Mouse (Mus musculus) C2C12 (cell line): ENCODE results near the gene Rbm34. TPM values are rescaled to one million over a fixed set of nuclear protein-coding genes. Genes with fewer than 3 reads are reported as not detected.

Source experiments
- H3K27me3 ChIP-seq: one replicate; pipeline ENCODE4 v1.6.1; 2011; ENCODE audit not compliant: control insufficient read depth, insufficient read depth, insufficient read length
- H3K36me3 ChIP-seq: one replicate; pipeline ENCODE4 v1.6.1; 2011; ENCODE audit not compliant: control insufficient read depth, insufficient read depth
- H3K4me3 ChIP-seq: one replicate; pipeline ENCODE4 v1.5.1; 2011; ENCODE audit warnings: mild to moderate bottlenecking, control low read depth; ENCODE audit not compliant: poor library complexity, insufficient read depth, severe bottlenecking
- H3K79me2 ChIP-seq: one replicate; pipeline ENCODE4 v1.6.1; 2011; ENCODE audit not compliant: control insufficient read depth, insufficient read depth
- H3K79me3 ChIP-seq: one replicate; pipeline ENCODE4 v1.6.1; 2011; ENCODE audit warnings: low read depth, control low read depth
- H3ac ChIP-seq: one replicate; pipeline ENCODE3; 2011; ENCODE audit warnings: low read depth; ENCODE audit not compliant: control insufficient read depth, insufficient read length
- CEBPB ChIP-seq: IDR thresholded peaks from one replicate; pipeline ENCODE4 v1.6.1; 2011; ENCODE audit warnings: low read depth, mild to moderate bottlenecking, control low read depth, moderate library complexity
- CTCF ChIP-seq: IDR thresholded peaks from one replicate; pipeline ENCODE4 v1.5.1; 2011; ENCODE audit not compliant: control insufficient read depth, insufficient read depth, insufficient read length
- FOSL1 ChIP-seq: IDR thresholded peaks from one replicate; pipeline ENCODE4 v1.8.0; 2011; ENCODE audit warnings: mild to moderate bottlenecking, low read length; ENCODE audit not compliant: poor library complexity, insufficient read depth, severe bottlenecking
- MAX ChIP-seq: IDR thresholded peaks from one replicate; pipeline ENCODE4 v1.6.1; 2011; ENCODE audit warnings: mild to moderate bottlenecking, control low read depth
- MYOD1 ChIP-seq: IDR thresholded peaks from one replicate; pipeline ENCODE4 v1.6.1; 2011; ENCODE audit warnings: low read depth; ENCODE audit not compliant: control insufficient read depth, insufficient read length
- MYOG ChIP-seq: IDR thresholded peaks from one replicate; pipeline ENCODE4 v1.6.1; 2011; ENCODE audit not compliant: control insufficient read depth, insufficient read length; ENCODE audit errors: extremely low read depth
- USF1 ChIP-seq: IDR thresholded peaks from one replicate; pipeline ENCODE4 v1.6.1; 2011; ENCODE audit warnings: low read depth, mild to moderate bottlenecking, control low read depth, moderate library complexity
- polyA plus RNA-seq: library from polyadenylated mRNA; unstranded; fragments of >200 nt; fragmentation: generic; extraction: Trizol; gene quantifications from one replicate; pipeline ENCODE4 v1.2.1, GENCODE M21; 2012; ENCODE audit warnings: missing spikeins

The Rbm34 gene
- polyA plus RNA-seq, 1 experiment = 7.4 TPM

- peaks cover 39% of the 10 kb centered on the region for H3K79me2 ChIP-seq
- peaks cover 27% of the 10 kb centered on the region for H3K79me3 ChIP-seq
- H3ac ChIP-seq = no peak overlapping the region
- no peaks in the 10 kb centered on the region for H3K27me3 ChIP-seq
- H3K4me3 ChIP-seq = no peak overlapping the region
- peaks cover 21% of the 10 kb centered on the region for H3K36me3 ChIP-seq
- no peak for TF ChIP-seq CTCF
- no peak for TF ChIP-seq MYOG
- TF ChIP-seq FOSL1 = no peak
- no peak for TF ChIP-seq MYOD1
- no peak for TF ChIP-seq MAX
- TF ChIP-seq CEBPB = no peak
These were observed 1.2 kb upstream of the Rbm34 start for GRCm38 (mm10) chr8:126972102-126972501.

- no peak for TF ChIP-seq MAX
- no peak for TF ChIP-seq MYOG
- TF ChIP-seq CEBPB = no peak
- no peak for TF ChIP-seq FOSL1
- no peak for TF ChIP-seq CTCF
- no peak for TF ChIP-seq MYOD1
- no peak for TF ChIP-seq USF1
- Histone ChIP-seq H3K4me3 (peak overlapping the region; percentile 91), H3K36me3 (peaks cover 29% of the 10 kb centered on the region), H3K79me2 (peaks cover 41% of the 10 kb centered on the region), H3ac (peak overlapping the region; percentile 79), H3K27me3 (no peaks in the 10 kb centered on the region), H3K79me3 (peaks cover 27% of the 10 kb centered on the region)
These were observed 418 bp upstream of the Rbm34 start for GRCm38 (mm10) chr8:126971314-126971664.

DNA sequence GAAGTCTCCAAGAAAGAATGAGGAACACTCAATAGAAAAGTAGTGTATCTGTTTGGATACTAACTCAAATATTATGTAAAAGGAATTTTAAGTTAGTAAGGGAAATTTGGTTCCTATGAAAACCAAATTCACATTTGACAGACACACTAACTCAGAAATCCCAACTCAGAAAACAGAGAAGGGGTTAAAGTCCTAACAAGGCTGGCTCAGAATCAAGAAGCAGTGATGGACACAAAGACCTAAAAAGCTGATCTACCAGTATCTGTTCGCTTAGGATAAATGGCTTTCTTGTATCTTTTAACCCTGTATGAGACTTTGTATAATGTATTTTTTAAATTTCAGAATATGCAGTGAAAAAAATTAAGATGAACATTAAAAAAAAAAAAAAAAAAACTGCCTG lies 1.3 kb downstream of the Rbm34 start:
- no peak overlapping the region for H3K4me3 ChIP-seq
- H3K27me3 ChIP-seq = no peaks in the 10 kb centered on the region
- no peak for TF ChIP-seq CTCF
- no peak for TF ChIP-seq MAX
- TF ChIP-seq FOSL1 = no peak
- TF ChIP-seq MYOD1 = no peak
- no peak for TF ChIP-seq MYOG
- TF ChIP-seq CEBPB = no peak
- TF ChIP-seq USF1 = no peak
- H3K36me3 ChIP-seq = peaks cover 46% of the 10 kb centered on the region
- no peak overlapping the region for H3ac ChIP-seq
- peaks cover 41% of the 10 kb centered on the region for H3K79me2 ChIP-seq
- H3K79me3 ChIP-seq = peaks cover 27% of the 10 kb centered on the region

DNA sequence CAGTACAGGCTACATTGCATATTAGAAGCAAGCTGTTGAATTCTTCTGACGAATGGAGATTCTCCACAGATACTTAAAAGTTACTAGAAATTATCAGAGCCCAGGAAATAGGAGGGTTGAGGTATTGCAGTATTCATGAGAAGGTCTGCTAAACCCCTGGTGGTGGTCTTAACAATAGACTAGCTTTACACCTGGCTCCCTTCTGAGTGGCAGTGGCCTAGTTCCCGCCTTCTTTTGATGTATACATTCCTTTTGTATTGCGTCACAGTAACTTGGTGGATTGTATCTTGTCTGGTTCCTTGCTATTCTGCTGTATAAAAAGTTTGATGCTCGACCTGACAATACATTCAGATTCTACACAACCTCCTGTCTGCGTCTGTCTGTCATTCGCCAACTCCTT lies 2.8 kb downstream of the Rbm34 start:
- peaks cover 60% of the 10 kb centered on the region for H3K36me3 ChIP-seq
- peaks cover 27% of the 10 kb centered on the region for H3K79me3 ChIP-seq
- H3K4me3 ChIP-seq = no peak overlapping the region
- no peak overlapping the region for H3ac ChIP-seq
- no peaks in the 10 kb centered on the region for H3K27me3 ChIP-seq
- H3K79me2 ChIP-seq = peaks cover 41% of the 10 kb centered on the region
- no peak for TF ChIP-seq FOSL1
- no peak for TF ChIP-seq MYOD1
- TF ChIP-seq MYOG = no peak
- TF ChIP-seq CEBPB = no peak
- TF ChIP-seq USF1 = no peak
- no peak for TF ChIP-seq CTCF
- no peak for TF ChIP-seq MAX

GRCm38 (mm10) chr8:126965246-126965645 lies 5.6 kb downstream of the Rbm34 start:
- Histone ChIP-seq H3ac (no peak overlapping the region), H3K79me3 (peaks cover 24% of the 10 kb centered on the region), H3K4me3 (no peak overlapping the region), H3K79me2 (peaks cover 34% of the 10 kb centered on the region), H3K36me3 (peaks cover 85% of the 10 kb centered on the region), H3K27me3 (no peaks in the 10 kb centered on the region)
- no peak for TF ChIP-seq MYOG
- no peak for TF ChIP-seq FOSL1
- no peak for TF ChIP-seq USF1
- TF ChIP-seq CTCF = no peak
- TF ChIP-seq MAX = no peak
- TF ChIP-seq MYOD1 = no peak
- TF ChIP-seq CEBPB = no peak

GRCm38 (mm10) chr8:126962871-126963270 lies 8.0 kb downstream of the Rbm34 start:
- H3K36me3 ChIP-seq = peaks cover 92% of the 10 kb centered on the region
- H3K79me2 ChIP-seq = peaks cover 18% of the 10 kb centered on the region
- no peak overlapping the region for H3K4me3 ChIP-seq
- H3K27me3 ChIP-seq = no peaks in the 10 kb centered on the region
- TF ChIP-seq MAX (no peak), FOSL1 (no peak), USF1 (no peak), MYOD1 (no peak), MYOG (no peak), CTCF (no peak), CEBPB (no peak)
- no peak overlapping the region for H3ac ChIP-seq
- peaks cover 5% of the 10 kb centered on the region for H3K79me3 ChIP-seq
